Mouse (Mus musculus) limb, embryonic 12.5 days (tissue): ENCODE data around the gene Nlgn1. TPM values are rescaled to one million over a fixed set of nuclear protein-coding genes. Genes with fewer than 3 reads are reported as not detected.
A peak's percentile ranks its signal among the peaks of the same experiment; 100 is the strongest.

Experiments used
- ATAC-seq: fragments of 200-750 bp; cut with Nextera tagmentation; 2 replicates; pipeline ENCODE4 v1.8.0; 2017; ENCODE audit warnings: low read depth, moderate TSS enrichment; ENCODE audit not compliant: insufficient number of reproducible peaks, insufficient read depth, low FRiP score, low TSS enrichment
- H3K27ac ChIP-seq: fragments of 300-500 bp; sonication (generic); 2 replicates; pipeline ENCODE4 v1.5.1; 2016; ENCODE audit warnings: mild to moderate bottlenecking, moderate library complexity
- H3K27me3 ChIP-seq: fragments of 300-500 bp; sonication (generic); 2 replicates; pipeline ENCODE4 v1.6.1; 2016; ENCODE audit warnings: mild to moderate bottlenecking, moderate library complexity
- H3K36me3 ChIP-seq: fragments of 300-500 bp; sonication (generic); 2 replicates; pipeline ENCODE4 v1.6.1; 2016; ENCODE audit warnings: mild to moderate bottlenecking, moderate library complexity
- H3K4me1 ChIP-seq: fragments of 300-500 bp; sonication (generic); replicated peaks from 2 replicates; pipeline ENCODE4 v1.6.1; 2016
- H3K4me2 ChIP-seq: fragments of 300-500 bp; sonication (generic); 2 replicates; pipeline ENCODE4 v1.6.1; 2016; ENCODE audit warnings: mild to moderate bottlenecking, moderate library complexity
- H3K4me3 ChIP-seq: fragments of 300-500 bp; sonication (generic); replicated peaks from 2 replicates; pipeline ENCODE4 v1.5.1; 2016; ENCODE audit warnings: mild to moderate bottlenecking
- H3K9ac ChIP-seq: fragments of 300-500 bp; sonication (generic); replicated peaks from 2 replicates; pipeline ENCODE4 v1.6.1; 2016; ENCODE audit warnings: mild to moderate bottlenecking, moderate library complexity
- H3K9me3 ChIP-seq: fragments of 300-500 bp; sonication (generic); 2 replicates; pipeline ENCODE4 v1.6.1; 2016; ENCODE audit warnings: mild to moderate bottlenecking, moderate library complexity
- WGBS: fragments of 180-500 bp; shearing (Covaris S2); methylation state at CpG from one replicate; pipeline ENCODE4 v1.1.7; 2016; 5-methylcytosine and 5-hydroxymethylcytosine counted together
- polyA plus RNA-seq: library from polyadenylated mRNA; unstranded; fragments of >200 nt; fragmentation: Nextera tagmentation; extraction: Ambion mirVana; gene quantifications from 2 replicates; pipeline ENCODE4 v1.2.1, GENCODE M21; 2016

Gene Nlgn1
- 0.53 and 0.70 TPM in 2 replicates for polyA plus RNA-seq

DNA sequence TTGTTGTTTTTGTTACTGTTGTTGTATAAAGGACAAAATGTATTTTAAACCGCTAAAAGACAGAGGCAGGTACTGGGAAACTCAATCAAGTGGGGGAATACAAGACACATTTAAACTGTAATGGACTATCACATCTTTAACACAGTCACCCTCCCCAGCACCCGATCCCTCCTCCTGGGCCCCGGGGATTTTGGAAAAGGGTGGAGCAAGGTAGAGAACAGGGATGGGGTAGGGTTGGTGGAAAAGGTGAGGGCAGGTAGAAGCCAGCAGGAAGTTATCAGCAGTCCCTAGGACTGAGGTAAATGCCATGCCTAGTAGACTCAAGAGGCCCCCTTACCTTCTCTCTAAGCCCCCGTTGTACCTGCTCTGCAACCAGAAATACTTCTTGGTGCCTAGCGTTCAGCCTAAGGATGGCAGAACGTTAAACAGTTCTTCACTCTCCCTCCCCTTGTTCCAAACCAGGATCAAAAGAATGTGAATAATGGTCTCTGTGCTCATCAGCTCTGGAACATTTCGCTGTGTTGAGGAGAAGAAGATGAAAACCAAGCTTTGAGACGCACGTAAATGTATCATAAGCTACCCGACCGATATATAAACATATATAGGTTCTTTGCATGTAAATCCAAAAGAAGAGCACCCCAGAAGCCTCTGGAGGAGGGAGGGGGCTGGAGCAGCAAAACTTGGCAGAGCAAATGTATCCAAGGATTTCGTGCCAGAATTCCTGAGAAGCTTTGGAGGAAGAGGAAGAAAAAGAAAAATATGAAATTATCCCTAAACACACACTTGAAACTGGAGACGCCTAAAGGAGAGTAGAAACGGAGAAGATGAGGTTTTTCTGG, at the start of gene Nlgn1:
TSS of gene Nlgn1 (minus strand) at position 61 of the 839 bp plus-strand sequence.
- Histone ChIP-seq H3K4me3 (peak within 1 kb of the TSS; percentile 59), H3K9ac (peak within 1 kb of the TSS; percentile 65), H3K27me3 (peaks cover 58% of the 10 kb centered on the region), H3K36me3 (no peaks in the 10 kb centered on the region), H3K4me1 (peaks cover 18% of the 10 kb centered on the region), H3K4me2 (peak within 1 kb of the TSS; percentile 97), H3K27ac (no peak within 1 kb of the TSS), H3K9me3 (no peaks in the 10 kb centered on the region)
- whole genome bisulfite sequencing, result 1% methylated on average over 14 of the region's 14 CpGs
- ATAC-seq, result peak; percentile 43; the same call in 1 of the 2 replicates

- Histone ChIP-seq H3K4me1 (no peaks in the 10 kb centered on the region), H3K9me3 (no peaks in the 10 kb centered on the region), H3K4me3 (no peak overlapping the region), H3K9ac (no peak overlapping the region), H3K36me3 (no peaks in the 10 kb centered on the region), H3K27ac (no peak overlapping the region), H3K4me2 (no peak overlapping the region), H3K27me3 (no peaks in the 10 kb centered on the region)
- ATAC-seq, result no peak
- 73% methylated on average over 2 of the region's 2 CpGs for WGBS
Measured at GRCm38 (mm10) chr3:26378272-26378671, 46.0 kb upstream of the Nlgn1 start.

GRCm38 (mm10) chr3:26355082-26355481, 22.8 kb upstream of the Nlgn1 start:
- Histone ChIP-seq H3K27me3 (no peaks in the 10 kb centered on the region), H3K9me3 (no peaks in the 10 kb centered on the region), H3K4me2 (no peak overlapping the region), H3K4me1 (no peaks in the 10 kb centered on the region), H3K4me3 (no peak overlapping the region), H3K9ac (no peak overlapping the region), H3K36me3 (no peaks in the 10 kb centered on the region), H3K27ac (no peak overlapping the region)
- no peak for ATAC-seq
- 76% methylated on average over 5 of the region's 5 CpGs for WGBS

- 82% methylated on average over 5 of the region's 5 CpGs for WGBS
- no peaks in the 10 kb centered on the region for H3K9me3 ChIP-seq
Measured at GRCm38 (mm10) chr3:26354483-26355030, 22.3 kb upstream of the Nlgn1 start.

DNA sequence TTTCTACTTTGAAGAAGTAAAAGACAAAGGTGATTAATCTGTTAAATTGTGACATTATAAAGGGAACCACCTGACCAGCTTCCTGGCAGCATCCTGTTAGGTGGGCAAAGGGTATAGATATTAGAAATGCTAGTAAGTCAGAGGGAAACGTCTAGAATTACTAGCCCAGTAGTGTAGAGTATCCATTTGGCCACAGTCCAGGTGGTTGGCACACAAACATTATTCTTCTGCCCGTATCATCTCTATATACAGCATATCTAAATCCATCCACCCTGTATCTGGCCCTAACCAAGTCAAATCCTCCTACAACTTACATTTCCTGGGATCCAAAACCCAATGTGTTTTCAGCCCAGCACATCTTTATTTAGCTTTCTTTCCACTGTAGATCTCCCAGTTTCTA, 5.2 kb upstream of the Nlgn1 start:
- Histone ChIP-seq H3K9ac (no peak overlapping the region), H3K36me3 (no peaks in the 10 kb centered on the region), H3K27me3 (peaks cover 33% of the 10 kb centered on the region), H3K4me1 (0 out of 2 replicates have a peak, but pooled peaks cover 7% of the 10 kb centered on the region), H3K4me3 (no peak overlapping the region), H3K9me3 (no peaks in the 10 kb centered on the region), H3K27ac (no peak overlapping the region), H3K4me2 (no peak overlapping the region)
- ATAC-seq, result no peak
- whole genome bisulfite sequencing, result 74% methylated on average over 2 of the region's 2 CpGs

More at GRCm38 (mm10) chr3:26354483-26355030, 22.3 kb upstream of the Nlgn1 start:
- H3K36me3 ChIP-seq, result no peaks in the 10 kb centered on the region
- no peaks in the 10 kb centered on the region for H3K27me3 ChIP-seq
- ATAC-seq, result no peak
- no peak overlapping the region for H3K27ac ChIP-seq
- H3K4me3 ChIP-seq, result no peak overlapping the region
- H3K4me1 ChIP-seq, result no peaks in the 10 kb centered on the region
- H3K9ac ChIP-seq, result no peak overlapping the region
- H3K4me2 ChIP-seq, result no peak overlapping the region

DNA sequence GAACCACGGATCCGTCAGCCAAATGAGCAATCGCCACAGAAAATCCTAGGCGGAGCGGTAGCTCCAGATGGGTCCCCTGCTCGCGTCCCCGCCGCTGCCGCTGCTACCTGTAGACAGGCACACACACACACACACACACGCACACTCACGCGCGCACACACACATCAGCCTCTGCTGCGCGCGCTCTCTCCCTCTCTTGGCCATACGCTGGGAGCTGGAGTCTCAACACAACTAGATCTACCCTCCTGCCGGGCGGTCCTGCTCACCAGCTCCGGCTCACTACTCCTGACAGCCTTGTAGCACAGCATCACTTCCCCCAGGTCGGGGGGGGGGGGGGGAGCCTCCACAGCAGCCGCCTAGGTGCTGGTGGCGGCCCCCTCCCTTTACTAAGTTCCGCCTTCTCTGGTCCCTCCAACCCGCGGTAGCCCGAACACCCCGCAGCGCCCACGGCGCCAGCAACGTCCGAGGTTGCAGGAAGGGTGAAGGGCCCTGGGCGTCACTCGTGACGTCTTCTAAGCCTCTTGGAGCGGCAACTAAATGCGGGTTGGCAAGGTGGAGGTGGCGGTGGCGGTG, 1.1 kb upstream of the Nlgn1 start:
- H3K36me3 ChIP-seq, result no peaks in the 10 kb centered on the region
- H3K27ac ChIP-seq, result no peak overlapping the region
- ATAC-seq, result peak; percentile 56; the same call in 1 of the 2 replicates
- peaks cover 18% of the 10 kb centered on the region for H3K4me1 ChIP-seq
- H3K4me2 ChIP-seq, result peak overlapping the region; percentile 71
- H3K9ac ChIP-seq, result peak overlapping the region; percentile 28
- under 1% methylated on average over 40 of the region's 41 CpGs for WGBS
- H3K4me3 ChIP-seq, result peak overlapping the region; percentile 46
- no peaks in the 10 kb centered on the region for H3K9me3 ChIP-seq
- peaks cover 58% of the 10 kb centered on the region for H3K27me3 ChIP-seq

DNA sequence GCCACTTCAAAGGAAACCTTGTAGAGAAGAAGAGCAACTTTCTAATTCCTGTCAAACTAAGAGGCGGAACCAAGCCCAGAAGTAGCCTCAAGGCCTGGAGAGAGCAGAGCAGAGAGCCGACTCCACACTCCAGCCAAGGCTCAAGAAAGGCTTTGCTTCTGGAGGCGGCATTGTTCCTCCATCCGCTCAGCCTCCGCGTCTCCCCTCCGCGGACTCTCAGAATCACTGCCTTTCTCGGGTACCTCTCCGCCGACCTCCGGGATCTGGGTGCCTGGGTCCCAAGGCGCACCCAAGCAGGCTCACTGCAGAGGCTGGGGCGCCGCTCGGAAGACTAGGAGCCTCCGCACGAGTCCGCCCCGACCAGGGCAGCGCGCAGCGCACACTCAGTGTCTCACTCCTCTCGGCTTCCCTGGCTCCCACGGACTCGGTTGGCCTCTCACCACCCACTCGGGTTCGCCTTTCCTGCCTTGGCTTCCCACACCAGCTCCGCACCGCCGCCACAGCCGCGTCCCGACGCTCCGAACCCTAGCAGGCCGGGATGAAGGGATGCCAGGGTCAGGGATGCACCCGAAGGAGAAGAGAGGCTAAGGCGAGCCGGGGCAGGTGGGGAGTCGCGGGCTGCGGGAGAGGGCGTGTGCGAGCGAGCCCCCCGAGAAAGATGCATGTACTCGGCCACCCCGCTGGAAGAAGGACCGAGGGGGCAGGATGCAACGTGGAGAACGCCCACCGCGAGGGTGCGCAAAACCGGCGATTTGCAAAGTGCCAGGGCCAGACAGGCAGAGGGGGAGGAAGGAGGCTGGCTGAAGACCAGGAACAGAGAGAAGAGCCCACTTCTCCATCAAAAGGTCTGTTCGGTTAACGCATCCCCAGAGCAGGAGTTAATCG, 841 bp downstream of the Nlgn1 start:
- peaks cover 18% of the 10 kb centered on the region for H3K4me1 ChIP-seq
- no peaks in the 10 kb centered on the region for H3K9me3 ChIP-seq
- H3K36me3 ChIP-seq, result no peaks in the 10 kb centered on the region
- under 1% methylated on average over 60 of the region's 60 CpGs for WGBS
- H3K4me3 ChIP-seq, result peak overlapping the region; percentile 59
- peak overlapping the region; percentile 65 for H3K9ac ChIP-seq
- peaks cover 58% of the 10 kb centered on the region for H3K27me3 ChIP-seq
- ATAC-seq, result peak; percentile 76
- H3K27ac ChIP-seq, result no peak overlapping the region
- H3K4me2 ChIP-seq, result peak overlapping the region; percentile 97

DNA sequence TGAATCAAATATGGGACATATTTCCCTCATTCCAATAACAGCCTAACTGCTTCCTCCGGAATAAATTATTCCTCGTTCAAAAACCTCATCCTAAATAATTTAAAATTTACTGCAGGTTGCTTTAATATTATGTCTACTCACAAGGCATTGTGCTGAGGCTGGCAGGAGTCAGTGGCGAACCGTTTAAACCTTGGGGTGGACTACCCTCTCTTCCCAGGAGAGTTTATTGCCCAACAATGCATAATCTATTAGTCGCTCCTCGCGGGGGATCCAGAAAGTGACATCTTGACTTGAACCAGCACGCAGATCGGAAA, 1.4 kb downstream of the Nlgn1 start:
- Histone ChIP-seq H3K9me3 (no peaks in the 10 kb centered on the region), H3K27me3 (peaks cover 58% of the 10 kb centered on the region)
- ATAC-seq, result no peak

DNA sequence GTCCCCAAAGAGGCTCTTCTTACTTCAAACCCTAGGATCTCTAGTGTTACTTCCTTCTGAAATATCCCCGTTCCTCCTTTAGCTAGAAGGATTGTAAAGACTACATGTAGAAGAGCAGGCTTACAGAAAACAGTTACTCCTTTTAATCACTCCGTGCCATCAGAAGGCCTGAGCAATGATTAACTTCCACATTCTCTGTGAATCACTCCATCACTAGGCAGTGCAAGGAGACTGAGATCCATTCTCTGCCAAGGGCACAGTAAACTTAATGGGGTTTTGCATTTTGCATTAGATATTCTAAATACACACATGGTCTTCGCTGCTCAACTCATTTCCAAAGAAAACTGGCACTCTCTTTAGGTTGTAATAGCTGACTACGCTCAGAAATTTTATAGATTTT, 2.2 kb downstream of the Nlgn1 start:
- H3K4me1 ChIP-seq, result peaks cover 18% of the 10 kb centered on the region
- no peak overlapping the region for H3K4me3 ChIP-seq
- H3K27me3 ChIP-seq, result peaks cover 51% of the 10 kb centered on the region
- H3K27ac ChIP-seq, result no peak overlapping the region
- H3K9ac ChIP-seq, result no peak overlapping the region
- H3K36me3 ChIP-seq, result no peaks in the 10 kb centered on the region
- no peak overlapping the region for H3K4me2 ChIP-seq
- H3K9me3 ChIP-seq, result no peaks in the 10 kb centered on the region
- WGBS, result 71% methylated on average over 4 of the region's 4 CpGs
- no peak for ATAC-seq

More for the DNA sequence above, 1.4 kb downstream of the Nlgn1 start:
- Histone ChIP-seq H3K4me2 (peak overlapping the region; percentile 97), H3K4me1 (peaks cover 18% of the 10 kb centered on the region), H3K9ac (no peak overlapping the region), H3K36me3 (no peaks in the 10 kb centered on the region), H3K4me3 (peak overlapping the region; percentile 59), H3K27ac (no peak overlapping the region)
- WGBS, result 5% methylated on average over 9 of the region's 9 CpGs

DNA sequence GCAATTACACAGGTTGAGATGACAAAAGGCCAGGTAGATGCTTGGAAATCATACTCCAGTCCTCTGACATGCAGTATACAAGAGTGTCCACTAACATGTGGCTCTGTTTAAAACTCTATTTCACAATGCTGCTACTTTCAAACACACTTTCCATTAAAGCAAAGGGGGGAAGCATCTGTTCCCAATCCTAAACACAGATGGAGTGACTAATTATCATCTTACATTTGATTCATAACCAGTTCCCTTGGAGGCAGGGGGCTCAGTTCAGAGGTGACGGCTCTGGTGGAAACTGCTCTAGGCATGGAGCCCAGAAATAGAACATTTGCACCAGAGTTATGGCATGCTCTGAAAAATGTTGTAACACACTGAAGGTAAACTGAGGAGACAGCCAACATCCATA, 7.8 kb downstream of the Nlgn1 start:
- Histone ChIP-seq H3K36me3 (no peaks in the 10 kb centered on the region), H3K9ac (no peak overlapping the region), H3K9me3 (no peaks in the 10 kb centered on the region), H3K27me3 (peaks cover under 1% of the 10 kb centered on the region; the same call in 1 of the 2 replicates), H3K4me3 (no peak overlapping the region), H3K4me2 (no peak overlapping the region), H3K27ac (no peak overlapping the region), H3K4me1 (no peaks in the 10 kb centered on the region)
- peak; percentile 68; the same call in 1 of the 2 replicates for ATAC-seq
- WGBS, result 18% methylated on average over 1 of the region's 1 CpGs

GRCm38 (mm10) chr3:26317397-26317796, 14.9 kb downstream of the Nlgn1 start:
- Histone ChIP-seq H3K27me3 (no peaks in the 10 kb centered on the region), H3K9me3 (no peaks in the 10 kb centered on the region), H3K9ac (no peak overlapping the region), H3K27ac (no peak overlapping the region), H3K4me2 (no peak overlapping the region), H3K4me3 (no peak overlapping the region), H3K36me3 (no peaks in the 10 kb centered on the region), H3K4me1 (no peaks in the 10 kb centered on the region)
- WGBS, result 86% methylated on average over 2 of the region's 2 CpGs
- no peak for ATAC-seq
